15 mouse cellular contexts compared by ENCODE assay signal in the genomic region with DNA sequence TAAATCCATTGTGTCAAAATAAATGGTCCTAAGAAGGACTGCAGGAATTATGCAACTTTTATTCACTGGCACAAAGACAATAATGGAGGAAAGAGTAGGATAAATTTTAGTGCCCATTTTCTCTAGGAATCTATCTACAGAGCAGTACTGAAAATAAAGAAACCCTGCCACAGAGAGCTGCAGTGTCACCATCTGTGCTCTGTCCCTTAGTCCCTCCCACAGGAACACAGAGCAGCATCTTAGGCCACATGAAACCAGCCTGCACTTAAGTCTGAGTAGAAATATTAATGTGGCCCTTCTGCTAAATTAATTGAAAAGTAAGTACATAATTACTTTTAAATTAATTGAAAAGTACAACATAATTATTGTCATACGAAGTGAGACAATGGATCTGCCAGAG.
"Had no signal": no experiment of that assay in that cellular context is flagged by ENCODE, and none has a peak within 500 bp of the region (broad histone marks: within the 10 kb centered on the region; RNA-seq: fewer than 3 reads in every experiment).

No protein-coding gene starts in this region.

- H3K4me3 ChIP-seq: neural tube, embryonic 15.5 days; stomach, embryonic 15.5 days had no signal

- H3K9me3 ChIP-seq: neural tube, embryonic 15.5 days; stomach, embryonic 15.5 days had no signal

- H3K4me2 ChIP-seq: neural tube, embryonic 15.5 days; stomach, embryonic 15.5 days had no signal

- H3K27me3 ChIP-seq: neural tube, embryonic 15.5 days; stomach, embryonic 15.5 days had no signal

- H3K9ac ChIP-seq: neural tube, embryonic 15.5 days; stomach, embryonic 15.5 days had no signal

- DNase-seq: retina, postnatal 1 day; right cerebral cortex, adult 18-20 months; right cerebral cortex, postnatal 14 days; right cerebral cortex, postnatal 25 days; right cerebral cortex, postnatal 4 days; spleen, adult 18-20 months; thymus, adult 18-20 months; thymus, adult 2 months; thymus, postnatal 14 days; thymus, postnatal 25 days; thymus, postnatal 36 days; thymus, postnatal 4 days had no signal

- H3K4me1 ChIP-seq: neural tube, embryonic 15.5 days; stomach, embryonic 15.5 days had no signal

- H3K27ac ChIP-seq: neural tube, embryonic 15.5 days; stomach, embryonic 15.5 days; stomach, postnatal 0 days had no signal
